Mouse (Mus musculus): ENCODE measurements at regions not wholly inside any gene's neighbourhood (a gene's known extent, or its start where the extent isn't known, plus 50 kb on each side); places are given as distances from the start of the nearest gene placed in this dataset.

GRCm38 (mm10) chr12:29179405-29179804 is 348.8 kb upstream of the Myt1l start:
- Histone ChIP-seq H3K36me3 (ENCODE audit: control insufficient read depth, insufficient read depth, low read length) (no peaks in the 10 kb centered on the region), H3K27ac (ENCODE audit: low read length) (peak overlapping the region; percentile 69), H3K9me3 (replicated peaks; ENCODE audit: control insufficient read depth, low read length, poor library complexity, severe bottlenecking) (no peaks in the 10 kb centered on the region), H3K9ac (ENCODE audit: low read depth, low read length) (no peak overlapping the region), H3K4me2 (ENCODE audit: low read length) (no peak overlapping the region), H3K4me3 (ENCODE audit: low read depth, low read length) (no peak overlapping the region), H3K4me1 (ENCODE audit: control insufficient read depth, insufficient read depth, low read length) (peaks cover 7% of the 10 kb centered on the region; the same call in 1 of the 2 replicates), H3K27me3 (ENCODE audit: control insufficient read depth, insufficient read depth, low read depth, low read length) (no peaks in the 10 kb centered on the region)
- ATAC-seq: peak; percentile 34; the same call in 1 of the 2 replicates
- WGBS: 15% methylated on average over 2 of the region's 2 CpGs

- ATAC-seq: no peak
- no peaks in the 10 kb centered on the region for H3K36me3 ChIP-seq (ENCODE audit: control insufficient read depth, insufficient read depth, low read length)
- H3K4me2 ChIP-seq (ENCODE audit: low read length): no peak overlapping the region
- H3K27me3 ChIP-seq (ENCODE audit: control insufficient read depth, insufficient read depth, low read depth, low read length): no peaks in the 10 kb centered on the region
- no peaks in the 10 kb centered on the region for H3K9me3 ChIP-seq (replicated peaks; ENCODE audit: control insufficient read depth, low read length, poor library complexity, severe bottlenecking)
- peaks cover 6% of the 10 kb centered on the region; the same call in 1 of the 2 replicates for H3K4me1 ChIP-seq (ENCODE audit: control insufficient read depth, insufficient read depth, low read length)
- H3K27ac ChIP-seq (ENCODE audit: low read length): no peak overlapping the region
- 75% methylated on average over 1 of the region's 1 CpGs for WGBS
- no peak overlapping the region for H3K9ac ChIP-seq (ENCODE audit: low read depth, low read length)
- no peak overlapping the region for H3K4me3 ChIP-seq (ENCODE audit: low read depth, low read length)
Observed at GRCm38 (mm10) chr12:29180576-29180975, 347.6 kb upstream of the Myt1l start.

GRCm38 (mm10) chr12:29187619-29188018 is 340.6 kb upstream of the Myt1l start:
- 25% methylated on average over 4 of the region's 4 CpGs for WGBS
- no peaks in the 10 kb centered on the region for H3K9me3 ChIP-seq (replicated peaks; ENCODE audit: control insufficient read depth, low read length, poor library complexity, severe bottlenecking)

GRCm38 (mm10) chr12:29192391-29192790 is 335.8 kb upstream of the Myt1l start:
- 87% methylated on average over 3 of the region's 3 CpGs for WGBS
- no peak overlapping the region for H3K9ac ChIP-seq (ENCODE audit: low read depth, low read length)
- ATAC-seq: no peak
- H3K4me1 ChIP-seq (ENCODE audit: control insufficient read depth, insufficient read depth, low read length): no peaks in the 10 kb centered on the region
- no peaks in the 10 kb centered on the region for H3K9me3 ChIP-seq (replicated peaks; ENCODE audit: control insufficient read depth, low read length, poor library complexity, severe bottlenecking)
- H3K27ac ChIP-seq (ENCODE audit: low read length): no peak overlapping the region
- H3K4me3 ChIP-seq (ENCODE audit: low read depth, low read length): no peak overlapping the region
- H3K4me2 ChIP-seq (ENCODE audit: low read length): no peak overlapping the region
- no peaks in the 10 kb centered on the region for H3K27me3 ChIP-seq (ENCODE audit: control insufficient read depth, insufficient read depth, low read depth, low read length)
- H3K36me3 ChIP-seq (ENCODE audit: control insufficient read depth, insufficient read depth, low read length): no peaks in the 10 kb centered on the region

More at GRCm38 (mm10) chr12:29187619-29188018, 340.6 kb upstream of the Myt1l start:
- Histone ChIP-seq H3K4me1 (ENCODE audit: control insufficient read depth, insufficient read depth, low read length) (no peaks in the 10 kb centered on the region), H3K4me2 (ENCODE audit: low read length) (no peak overlapping the region), H3K9ac (ENCODE audit: low read depth, low read length) (no peak overlapping the region), H3K4me3 (ENCODE audit: low read depth, low read length) (no peak overlapping the region), H3K27me3 (ENCODE audit: control insufficient read depth, insufficient read depth, low read depth, low read length) (no peaks in the 10 kb centered on the region), H3K36me3 (ENCODE audit: control insufficient read depth, insufficient read depth, low read length) (no peaks in the 10 kb centered on the region), H3K27ac (ENCODE audit: low read length) (peak overlapping the region; percentile 48; the same call in 1 of the 2 replicates)
- ATAC-seq: no peak

- Histone ChIP-seq H3K36me3 (ENCODE audit: control insufficient read depth, insufficient read depth, low read length) (no peaks in the 10 kb centered on the region), H3K27ac (ENCODE audit: low read length) (no peak overlapping the region), H3K4me2 (ENCODE audit: low read length) (no peak overlapping the region), H3K4me3 (ENCODE audit: low read depth, low read length) (no peak overlapping the region), H3K4me1 (ENCODE audit: control insufficient read depth, insufficient read depth, low read length) (no peaks in the 10 kb centered on the region), H3K9ac (ENCODE audit: low read depth, low read length) (no peak overlapping the region), H3K9me3 (replicated peaks; ENCODE audit: control insufficient read depth, low read length, poor library complexity, severe bottlenecking) (no peaks in the 10 kb centered on the region), H3K27me3 (ENCODE audit: control insufficient read depth, insufficient read depth, low read depth, low read length) (no peaks in the 10 kb centered on the region)
- no peak for ATAC-seq
- WGBS: 62% methylated on average over 3 of the region's 3 CpGs
Observed at GRCm38 (mm10) chr12:29211946-29212345, 316.2 kb upstream of the Myt1l start.

- H3K4me3 ChIP-seq (ENCODE audit: low read depth, low read length): no peak overlapping the region
- 87% methylated on average over 1 of the region's 1 CpGs for WGBS
- H3K36me3 ChIP-seq (ENCODE audit: control insufficient read depth, insufficient read depth, low read length): no peaks in the 10 kb centered on the region
- no peak overlapping the region for H3K27ac ChIP-seq (ENCODE audit: low read length)
- no peaks in the 10 kb centered on the region for H3K4me1 ChIP-seq (ENCODE audit: control insufficient read depth, insufficient read depth, low read length)
- no peaks in the 10 kb centered on the region for H3K9me3 ChIP-seq (replicated peaks; ENCODE audit: control insufficient read depth, low read length, poor library complexity, severe bottlenecking)
- no peaks in the 10 kb centered on the region for H3K27me3 ChIP-seq (ENCODE audit: control insufficient read depth, insufficient read depth, low read depth, low read length)
- no peak for ATAC-seq
- no peak overlapping the region for H3K9ac ChIP-seq (ENCODE audit: low read depth, low read length)
- no peak overlapping the region for H3K4me2 ChIP-seq (ENCODE audit: low read length)
Observed at GRCm38 (mm10) chr12:29213625-29214024, 314.6 kb upstream of the Myt1l start.

- ATAC-seq: no peak
- Histone ChIP-seq H3K9me3 (replicated peaks; ENCODE audit: control insufficient read depth, low read length, poor library complexity, severe bottlenecking) (no peaks in the 10 kb centered on the region), H3K4me3 (ENCODE audit: low read depth, low read length) (no peak overlapping the region), H3K4me1 (ENCODE audit: control insufficient read depth, insufficient read depth, low read length) (no peaks in the 10 kb centered on the region), H3K9ac (ENCODE audit: low read depth, low read length) (no peak overlapping the region), H3K27ac (ENCODE audit: low read length) (no peak overlapping the region), H3K4me2 (ENCODE audit: low read length) (no peak overlapping the region), H3K36me3 (ENCODE audit: control insufficient read depth, insufficient read depth, low read length) (no peaks in the 10 kb centered on the region), H3K27me3 (ENCODE audit: control insufficient read depth, insufficient read depth, low read depth, low read length) (no peaks in the 10 kb centered on the region)
- 62% methylated on average over 6 of the region's 6 CpGs for WGBS
Observed at GRCm38 (mm10) chr12:29222099-29222498, 306.1 kb upstream of the Myt1l start.

- no peak for ATAC-seq
- 29% methylated on average over 1 of the region's 1 CpGs for WGBS
- Histone ChIP-seq H3K36me3 (ENCODE audit: control insufficient read depth, insufficient read depth, low read length) (no peaks in the 10 kb centered on the region), H3K27me3 (ENCODE audit: control insufficient read depth, insufficient read depth, low read depth, low read length) (no peaks in the 10 kb centered on the region), H3K9ac (ENCODE audit: low read depth, low read length) (no peak overlapping the region), H3K4me2 (ENCODE audit: low read length) (no peak overlapping the region), H3K4me3 (ENCODE audit: low read depth, low read length) (no peak overlapping the region), H3K9me3 (replicated peaks; ENCODE audit: control insufficient read depth, low read length, poor library complexity, severe bottlenecking) (no peaks in the 10 kb centered on the region), H3K27ac (ENCODE audit: low read length) (no peak overlapping the region), H3K4me1 (ENCODE audit: control insufficient read depth, insufficient read depth, low read length) (no peaks in the 10 kb centered on the region)
Observed at GRCm38 (mm10) chr12:29226001-29226400, 302.2 kb upstream of the Myt1l start.

- Histone ChIP-seq H3K36me3 (ENCODE audit: control insufficient read depth, insufficient read depth, low read length) (no peaks in the 10 kb centered on the region), H3K4me1 (ENCODE audit: control insufficient read depth, insufficient read depth, low read length) (peaks cover 31% of the 10 kb centered on the region), H3K4me3 (ENCODE audit: low read depth, low read length) (no peak overlapping the region), H3K27me3 (ENCODE audit: control insufficient read depth, insufficient read depth, low read depth, low read length) (no peaks in the 10 kb centered on the region), H3K9me3 (replicated peaks; ENCODE audit: control insufficient read depth, low read length, poor library complexity, severe bottlenecking) (no peaks in the 10 kb centered on the region), H3K9ac (ENCODE audit: low read depth, low read length) (peak overlapping the region; percentile 58), H3K27ac (ENCODE audit: low read length) (peak overlapping the region; percentile 93), H3K4me2 (ENCODE audit: low read length) (peak overlapping the region; percentile 49)
- 4% methylated on average over 16 of the region's 16 CpGs for WGBS
- ATAC-seq: peak; percentile 85
Observed at GRCm38 (mm10) chr12:29232492-29233447, 295.4 kb upstream of the Myt1l start.

Measured in midbrain, embryonic 16.5 days (tissue).